6 mouse cellular contexts compared by ENCODE assay signal in genomic region chr16:46357658-46358057, GRCm38 (mm10).
DNase-seq lines count a peak whose midpoint lies in the region; ATAC-seq and TF ChIP-seq lines count a peak whose summit lies in the region.
"Not testable (repeated sequence)": the region's sequence is repeated elsewhere in the genome, so short reads cannot be mapped to it uniquely, and the experiment has no call there.

No protein-coding gene starts in this region.

- not testable (repeated sequence) for H3K36me3 ChIP-seq in forebrain, embryonic 14.5 days (ENCODE audit: control insufficient read depth, insufficient read depth, low read length); forebrain, postnatal 0 days (ENCODE audit: insufficient read depth); hindbrain, postnatal 0 days (ENCODE audit: insufficient read depth, low read length)

- H3K27me3 ChIP-seq in forebrain, embryonic 14.5 days (replicated peaks; ENCODE audit: control insufficient read depth, insufficient read depth, low read length); forebrain, postnatal 0 days (ENCODE audit: insufficient read depth, low read length); hindbrain, postnatal 0 days (ENCODE audit: insufficient read depth, low read length): not testable (repeated sequence)

- not testable (repeated sequence) for H3K4me3 ChIP-seq in forebrain, embryonic 14.5 days (ENCODE audit: low read depth, low read length); forebrain, postnatal 0 days (ENCODE audit: low read depth, low read length); hindbrain, postnatal 0 days (ENCODE audit: low read length)

- H3K27ac ChIP-seq in forebrain, embryonic 14.5 days (ENCODE audit: low read depth, low read length); forebrain, postnatal 0 days (ENCODE audit: low read depth, low read length); hindbrain, postnatal 0 days: not testable (repeated sequence)

- not testable (repeated sequence) for H3K9ac ChIP-seq in forebrain, embryonic 14.5 days (ENCODE audit: low read length); forebrain, postnatal 0 days; hindbrain, postnatal 0 days (replicated peaks; ENCODE audit: low read length)

- not testable (repeated sequence) for H3K9me3 ChIP-seq in forebrain, embryonic 14.5 days (replicated peaks; ENCODE audit: control insufficient read depth, low read length); forebrain, postnatal 0 days (ENCODE audit: low read length); hindbrain, postnatal 0 days (ENCODE audit: low read length)

- not testable (repeated sequence) for H3K4me1 ChIP-seq in forebrain, embryonic 14.5 days (ENCODE audit: control insufficient read depth, insufficient read depth, low read length); forebrain, postnatal 0 days (ENCODE audit: insufficient read depth); hindbrain, postnatal 0 days (ENCODE audit: insufficient read depth, low read length)

- 0 out of 2 replicates have a peak, but pooled peaks have one; percentile 55 for ATAC-seq in forebrain, embryonic 14.5 days
- peak; percentile 43; the same call in 1 of the 2 replicates for ATAC-seq in forebrain, postnatal 0 days
- ATAC-seq in hindbrain, postnatal 0 days, result not testable (repeated sequence)

- WGBS in forebrain, embryonic 14.5 days, result 80% methylated on average over 2 of the region's 2 CpGs
- WGBS in forebrain, postnatal 0 days, result 73% methylated on average over 2 of the region's 2 CpGs
- 59% methylated on average over 2 of the region's 2 CpGs for WGBS in hindbrain, postnatal 0 days

- peak; percentile 54 to 73 for DNase-seq in cerebellum, postnatal 14 days
- DNase-seq in forebrain, embryonic 14.5 days (ENCODE audit: low spot score), result peak; percentile 15
- DNase-seq in forebrain, postnatal 0 days, result peak; percentile 26
- peak; percentile 42 for DNase-seq in hindbrain, postnatal 0 days (ENCODE audit: low spot score)
- peak; percentile 14 for DNase-seq in layer of hippocampus, adult 9-11 months
- peak; percentile 31 for DNase-seq in left cerebral cortex, postnatal 4 days

- not testable (repeated sequence) for TF ChIP-seq CTCF in forebrain, postnatal 0 days (IDR thresholded peaks at IDR 0.05; ENCODE audit: low read depth); hindbrain, postnatal 0 days (IDR thresholded peaks at IDR 0.05; ENCODE audit: low read depth)

- H3K4me2 ChIP-seq in forebrain, embryonic 14.5 days (ENCODE audit: low read length); forebrain, postnatal 0 days (ENCODE audit: low read depth); hindbrain, postnatal 0 days (ENCODE audit: low read depth, low read length): not testable (repeated sequence)

- intact Hi-C loops in left cerebral cortex, postnatal 4 days (cut with DNase I), result not testable (repeated sequence)
